Mouse (Mus musculus) lung, postnatal 0 days (tissue): ENCODE measurements at regions not wholly inside any gene's neighbourhood (a gene's known extent, or its start where the extent isn't known, plus 50 kb on each side); places are given as distances from the start of the nearest gene placed in this dataset.

Experiments used
- ATAC-seq: fragments of 200-750 bp; cut with Nextera tagmentation; 2 replicates; pipeline ENCODE4 v1.8.0; 2017; ENCODE audit warnings: moderate library complexity
- DNase-seq: peaks from one replicate; pipeline ENCODE4 v3.0.0-alpha.2; 2016; ENCODE audit warnings: low spot score
- H3K27ac ChIP-seq: fragments of 300-500 bp; sonication (generic); 2 replicates; pipeline ENCODE4 v1.5.1; 2014; ENCODE audit warnings: antibody characterized with exemption, mild to moderate bottlenecking, low read length, mixed read lengths
- H3K27me3 ChIP-seq: fragments of 300-500 bp; sonication (generic); replicated peaks from 2 replicates; pipeline ENCODE4 v1.6.1; 2014; ENCODE audit warnings: low read length, mixed read lengths; ENCODE audit not compliant: insufficient read depth
- H3K36me3 ChIP-seq: fragments of 300-500 bp; sonication (generic); 2 replicates; pipeline ENCODE4 v1.6.1; 2014; ENCODE audit warnings: low read length, mixed read lengths; ENCODE audit not compliant: insufficient read depth
- H3K4me1 ChIP-seq: fragments of 300-500 bp; sonication (generic); 2 replicates; pipeline ENCODE4 v1.6.1; 2014; ENCODE audit warnings: antibody characterized with exemption, low read depth, low read length, mixed read lengths; ENCODE audit not compliant: insufficient read depth
- H3K4me2 ChIP-seq: fragments of 300-500 bp; sonication (generic); replicated peaks from 2 replicates; pipeline ENCODE4 v1.6.1; 2014; ENCODE audit warnings: low read depth, mild to moderate bottlenecking, low read length, moderate library complexity, mixed read lengths
- H3K4me3 ChIP-seq: fragments of 300-500 bp; sonication (generic); 2 replicates; pipeline ENCODE4 v1.5.1; 2014; ENCODE audit warnings: low read depth, low read length
- H3K9ac ChIP-seq: fragments of 300-500 bp; sonication (generic); replicated peaks from 2 replicates; pipeline ENCODE4 v1.6.1; 2014; ENCODE audit warnings: low read depth, mild to moderate bottlenecking
- H3K9me3 ChIP-seq: fragments of 300-500 bp; sonication (generic); 2 replicates; pipeline ENCODE4 v1.6.1; 2016; ENCODE audit warnings: low read length, mixed read lengths
- CTCF ChIP-seq: IDR thresholded peaks from 2 replicates; pipeline ENCODE4 v1.5.1; 2016; ENCODE audit warnings: antibody characterized with exemption, mild to moderate bottlenecking
- EP300 ChIP-seq: IDR thresholded peaks from 2 replicates; pipeline ENCODE4 v1.6.1; 2016; ENCODE audit warnings: antibody characterized with exemption, mild to moderate bottlenecking, control low read depth
- WGBS: fragments of 180-500 bp; shearing (Covaris S2); extraction: QIAGEN DNeasy Blood & Tissue Kit; methylation state at CpG from one replicate; pipeline ENCODE4 v1.1.7; 2014; 5-methylcytosine and 5-hydroxymethylcytosine counted together

DNA sequence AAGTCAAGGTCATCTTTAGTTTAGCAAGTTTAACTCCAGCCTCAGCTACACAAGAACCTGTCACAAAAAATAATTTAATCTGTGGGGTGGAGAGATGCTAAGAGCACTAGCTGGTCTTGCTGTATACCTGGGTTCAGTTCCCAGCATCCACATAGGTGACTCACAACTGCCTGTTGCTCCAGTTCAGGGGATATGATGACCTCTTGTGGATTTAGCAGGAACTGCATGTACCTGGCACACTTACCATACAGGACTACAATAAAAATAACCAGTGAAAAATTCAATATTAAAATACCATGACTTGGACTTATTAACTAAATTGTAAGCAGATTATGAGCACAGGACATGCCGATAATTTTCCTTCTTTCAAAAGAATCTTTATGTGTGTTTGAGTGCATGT is 206.1 kb upstream of the Bmper start:
- no peak overlapping the region for H3K4me2 ChIP-seq
- H3K36me3 ChIP-seq: no peaks in the 10 kb centered on the region
- no peak for ATAC-seq
- no peaks in the 10 kb centered on the region for H3K27me3 ChIP-seq
- no peak for TF ChIP-seq EP300
- peak; percentile 43 for TF ChIP-seq CTCF
- H3K27ac ChIP-seq: no peak overlapping the region
- H3K9ac ChIP-seq: no peak overlapping the region
- no peaks in the 10 kb centered on the region for H3K4me1 ChIP-seq
- DNase-seq: no peak
- no peaks in the 10 kb centered on the region for H3K9me3 ChIP-seq
- 94% methylated on average over 1 of the region's 1 CpGs for WGBS
- H3K4me3 ChIP-seq: no peak overlapping the region

DNA sequence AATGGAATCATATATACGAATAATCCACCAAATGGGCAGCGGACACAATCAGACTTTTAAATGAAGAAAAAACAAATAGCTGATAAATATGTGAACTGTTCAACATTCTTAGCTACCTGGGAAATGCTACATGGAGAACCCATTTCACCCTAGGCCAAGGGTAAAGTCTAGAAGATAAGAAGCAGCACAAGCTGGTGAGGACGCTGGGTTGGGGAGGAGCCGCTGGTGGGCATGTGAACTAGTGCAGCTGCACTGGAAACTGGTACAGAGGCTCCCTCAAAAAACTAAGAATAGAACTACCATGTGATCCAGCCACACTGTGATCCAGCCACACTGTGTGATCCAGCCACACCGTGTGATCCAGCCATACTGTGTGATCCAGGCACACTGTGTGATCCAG is 198.8 kb upstream of the Bmper start:
- H3K4me2 ChIP-seq: no peak overlapping the region
- ATAC-seq: no peak
- H3K9ac ChIP-seq: no peak overlapping the region
- no peaks in the 10 kb centered on the region for H3K4me1 ChIP-seq
- H3K36me3 ChIP-seq: no peaks in the 10 kb centered on the region
- H3K27ac ChIP-seq: no peak overlapping the region
- H3K9me3 ChIP-seq: no peaks in the 10 kb centered on the region
- H3K27me3 ChIP-seq: no peaks in the 10 kb centered on the region
- TF ChIP-seq CTCF (no peak), EP300 (no peak)
- H3K4me3 ChIP-seq: no peak overlapping the region
- no peak for DNase-seq
- 90% methylated on average over 5 of the region's 5 CpGs for WGBS

- 0 out of 2 replicates have a peak, but pooled peaks have one; percentile 20 for TF ChIP-seq EP300
- no peak for TF ChIP-seq CTCF
- Histone ChIP-seq H3K4me3 (no peak overlapping the region), H3K36me3 (no peaks in the 10 kb centered on the region), H3K9ac (no peak overlapping the region), H3K27ac (no peak overlapping the region), H3K4me1 (no peaks in the 10 kb centered on the region), H3K27me3 (no peaks in the 10 kb centered on the region), H3K9me3 (no peaks in the 10 kb centered on the region), H3K4me2 (no peak overlapping the region)
- ATAC-seq (peak; percentile 59), DNase-seq (peak; percentile 45)
- 68% methylated on average over 8 of the region's 8 CpGs for WGBS
Observed at GRCm38 (mm10) chr9:23025247-23025646, 197.6 kb upstream of the Bmper start.

GRCm38 (mm10) chr9:23027377-23028313 is 195.2 kb upstream of the Bmper start:
- no peak overlapping the region for H3K9ac ChIP-seq
- no peaks in the 10 kb centered on the region; the same call in 1 of the 2 replicates for H3K4me1 ChIP-seq
- H3K27me3 ChIP-seq: no peaks in the 10 kb centered on the region
- DNase-seq: peak; percentile 73
- H3K36me3 ChIP-seq: no peaks in the 10 kb centered on the region
- no peak overlapping the region for H3K4me3 ChIP-seq
- TF ChIP-seq EP300 (no peak), CTCF (peak; percentile 89)
- no peak overlapping the region for H3K27ac ChIP-seq
- peak; percentile 51; the same call in 1 of the 2 replicates for ATAC-seq
- H3K4me2 ChIP-seq: no peak overlapping the region
- 71% methylated on average over 9 of the region's 9 CpGs for WGBS
- no peaks in the 10 kb centered on the region for H3K9me3 ChIP-seq

DNA sequence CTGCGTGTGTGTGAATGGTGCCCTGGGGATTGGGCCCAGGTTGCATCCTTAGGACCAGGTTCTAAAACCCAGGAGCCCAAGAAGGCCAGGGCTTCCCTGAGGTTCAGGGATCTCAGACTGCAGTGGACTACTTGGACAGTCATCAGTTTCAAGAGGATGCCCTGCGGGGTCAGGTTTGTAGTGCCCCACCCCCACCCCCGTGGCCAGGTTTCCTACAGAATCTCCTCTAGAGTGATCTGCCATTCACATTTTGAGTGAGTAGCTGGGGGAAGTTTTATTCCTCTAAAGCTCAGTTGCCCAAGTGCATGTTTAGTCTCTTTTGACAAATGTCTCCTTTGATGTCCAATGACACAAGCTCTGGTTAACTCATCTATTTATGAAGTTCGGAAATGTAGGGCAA is 193.5 kb upstream of the Bmper start:
- no peaks in the 10 kb centered on the region for H3K9me3 ChIP-seq
- WGBS: 57% methylated on average over 4 of the region's 4 CpGs
- TF ChIP-seq EP300 (no peak), CTCF (no peak)
- no peaks in the 10 kb centered on the region; the same call in 1 of the 2 replicates for H3K4me1 ChIP-seq
- DNase-seq: no peak
- no peak overlapping the region for H3K9ac ChIP-seq
- no peak overlapping the region for H3K4me3 ChIP-seq
- H3K27ac ChIP-seq: no peak overlapping the region
- H3K27me3 ChIP-seq: no peaks in the 10 kb centered on the region
- no peak for ATAC-seq
- H3K4me2 ChIP-seq: no peak overlapping the region
- no peaks in the 10 kb centered on the region for H3K36me3 ChIP-seq

- WGBS: 43% methylated on average over 11 of the region's 11 CpGs
- Histone ChIP-seq H3K4me1 (no peaks in the 10 kb centered on the region; the same call in 1 of the 2 replicates), H3K9ac (no peak overlapping the region), H3K36me3 (no peaks in the 10 kb centered on the region), H3K9me3 (no peaks in the 10 kb centered on the region), H3K4me2 (no peak overlapping the region), H3K27me3 (no peaks in the 10 kb centered on the region), H3K4me3 (no peak overlapping the region), H3K27ac (no peak overlapping the region)
- DNase-seq (peak; percentile 48), ATAC-seq (peak; percentile 68)
- TF ChIP-seq EP300: peak; percentile 13; the same call in 1 of the 2 replicates
- TF ChIP-seq CTCF: no peak
Observed at GRCm38 (mm10) chr9:23030138-23030537, 192.7 kb upstream of the Bmper start.
